Mouse (Mus musculus): ENCODE measurements around the gene 1810046K07Rik. TPM values are rescaled to one million over a fixed set of nuclear protein-coding genes. Genes with fewer than 3 reads are reported as not detected.
A peak's percentile ranks its signal among the peaks of the same experiment; 100 is the strongest.

Gene 1810046K07Rik
- polyA plus RNA-seq (2015; fragmentation: Nextera tagmentation; extraction: Ambion mirVana), result 0.50 and 0.72 TPM in 2 replicates

DNA sequence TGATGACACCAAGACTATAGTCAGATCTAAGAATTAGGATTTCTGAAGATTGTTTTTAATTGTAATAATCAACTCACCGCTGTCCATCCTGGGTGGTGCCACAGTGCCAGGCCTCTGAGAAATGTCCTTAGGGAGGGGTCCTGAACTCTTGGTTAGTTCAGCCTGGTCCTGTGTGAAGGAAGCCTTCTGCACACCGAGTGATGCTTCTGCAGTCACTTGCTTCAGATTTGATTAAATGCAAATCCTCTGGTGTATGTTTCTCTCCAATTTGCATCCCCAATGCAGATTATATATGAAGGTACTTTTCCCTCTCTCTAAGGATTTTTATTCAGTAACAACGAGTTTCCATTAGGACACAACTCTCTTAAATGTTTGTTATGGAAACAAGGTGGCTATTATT is at the start of gene 1810046K07Rik:
Gene 1810046K07Rik (minus strand): TSS at position 187 of the 400 bp plus-strand sequence.
- no peaks in the 10 kb centered on the region for H3K36me3 ChIP-seq
- H3K27me3 ChIP-seq (replicated peaks), result no peaks in the 10 kb centered on the region
- H3K9ac ChIP-seq, result no peak within 1 kb of the TSS
- no peaks in the 10 kb centered on the region for H3K9me3 ChIP-seq
- ATAC-seq (ENCODE audit: insufficient read depth, low FRiP score, low read depth), result no peak
- H3K4me2 ChIP-seq, result no peak within 1 kb of the TSS
- H3K4me1 ChIP-seq, result no peaks in the 10 kb centered on the region
- H3K4me3 ChIP-seq (replicated peaks), result no peak within 1 kb of the TSS
- 84% methylated on average over 3 of the region's 3 CpGs for WGBS
- no peak within 1 kb of the TSS for H3K27ac ChIP-seq

DNA sequence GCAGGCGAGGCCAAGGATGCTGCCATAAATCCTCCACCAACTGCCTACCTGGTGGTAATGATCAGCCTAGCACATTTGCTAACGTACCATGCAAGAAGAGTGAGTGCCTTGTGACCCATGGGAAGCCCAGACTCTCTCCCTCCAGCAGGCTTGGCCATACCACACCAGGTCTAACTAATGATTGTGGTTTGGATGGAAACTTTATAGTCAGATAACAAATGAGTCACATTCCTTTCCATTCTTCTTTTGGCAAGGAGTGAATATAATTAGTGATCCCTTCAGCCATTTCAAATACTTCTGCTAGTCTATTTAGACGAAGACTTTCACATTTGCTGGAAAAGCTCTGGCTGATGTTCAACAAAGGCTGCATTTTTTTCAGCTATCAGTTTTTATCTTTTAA is 40.8 kb upstream of the 1810046K07Rik start:
- Histone ChIP-seq H3K4me1 (no peaks in the 10 kb centered on the region), H3K9me3 (no peaks in the 10 kb centered on the region), H3K36me3 (no peaks in the 10 kb centered on the region), H3K4me2 (no peak overlapping the region), H3K4me3 (replicated peaks) (no peak overlapping the region), H3K27ac (no peak overlapping the region), H3K9ac (no peak overlapping the region), H3K27me3 (replicated peaks) (no peaks in the 10 kb centered on the region)
- 51% methylated on average over 3 of the region's 3 CpGs for WGBS
- no peak for ATAC-seq (ENCODE audit: insufficient read depth, low FRiP score, low read depth)

DNA sequence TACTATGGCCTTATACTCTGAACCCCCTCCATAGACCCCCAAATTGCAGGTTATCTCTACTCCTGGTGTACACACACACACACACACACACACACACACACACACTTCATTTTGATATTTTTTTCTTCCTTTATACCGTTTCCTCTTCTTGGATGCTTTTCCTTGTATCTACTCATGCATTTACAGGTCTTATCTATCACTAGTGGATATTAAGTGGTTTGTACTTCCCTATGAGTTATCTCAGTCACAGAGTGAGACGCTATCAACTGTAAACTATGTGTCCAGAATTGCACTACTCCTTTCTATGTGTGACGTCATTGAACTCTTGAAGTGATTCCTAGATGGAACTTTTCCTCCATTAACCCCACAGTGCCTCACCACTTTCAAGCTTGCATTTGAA is 38.4 kb upstream of the 1810046K07Rik start:
- WGBS, result 64% methylated on average over 3 of the region's 3 CpGs

DNA sequence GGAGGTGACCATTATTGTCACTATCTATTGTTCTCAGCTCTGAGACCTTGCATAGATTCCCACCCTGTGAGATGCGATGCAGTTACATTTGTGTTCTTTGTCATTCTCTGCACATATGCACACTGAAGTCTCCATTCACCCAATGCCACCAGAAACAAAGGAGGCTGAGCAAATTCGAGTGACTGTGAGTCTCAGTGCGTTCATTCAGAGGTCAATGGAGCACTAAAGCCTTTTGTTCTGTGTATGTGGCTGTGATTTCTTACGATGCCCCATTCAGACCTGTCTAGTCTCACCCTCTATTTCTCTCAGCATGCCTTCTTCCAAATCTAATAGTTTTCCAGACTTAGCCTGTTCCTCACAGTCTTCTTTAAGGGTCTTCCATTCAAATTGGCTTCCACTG is 35.3 kb upstream of the 1810046K07Rik start:
- Histone ChIP-seq H3K27ac (no peak overlapping the region), H3K27me3 (replicated peaks) (no peaks in the 10 kb centered on the region), H3K9ac (no peak overlapping the region), H3K9me3 (no peaks in the 10 kb centered on the region), H3K36me3 (no peaks in the 10 kb centered on the region), H3K4me1 (no peaks in the 10 kb centered on the region), H3K4me3 (replicated peaks) (no peak overlapping the region), H3K4me2 (no peak overlapping the region)
- no peak for ATAC-seq (ENCODE audit: insufficient read depth, low FRiP score, low read depth)
- WGBS, result 84% methylated on average over 4 of the region's 4 CpGs

More for the DNA sequence above, 38.4 kb upstream of the 1810046K07Rik start:
- H3K27ac ChIP-seq, result no peak overlapping the region
- H3K4me1 ChIP-seq, result no peaks in the 10 kb centered on the region
- no peaks in the 10 kb centered on the region for H3K36me3 ChIP-seq
- H3K4me3 ChIP-seq (replicated peaks), result no peak overlapping the region
- no peak overlapping the region for H3K4me2 ChIP-seq
- no peaks in the 10 kb centered on the region for H3K27me3 ChIP-seq (replicated peaks)
- H3K9ac ChIP-seq, result no peak overlapping the region
- H3K9me3 ChIP-seq, result no peaks in the 10 kb centered on the region
- no peak for ATAC-seq (ENCODE audit: insufficient read depth, low FRiP score, low read depth)

DNA sequence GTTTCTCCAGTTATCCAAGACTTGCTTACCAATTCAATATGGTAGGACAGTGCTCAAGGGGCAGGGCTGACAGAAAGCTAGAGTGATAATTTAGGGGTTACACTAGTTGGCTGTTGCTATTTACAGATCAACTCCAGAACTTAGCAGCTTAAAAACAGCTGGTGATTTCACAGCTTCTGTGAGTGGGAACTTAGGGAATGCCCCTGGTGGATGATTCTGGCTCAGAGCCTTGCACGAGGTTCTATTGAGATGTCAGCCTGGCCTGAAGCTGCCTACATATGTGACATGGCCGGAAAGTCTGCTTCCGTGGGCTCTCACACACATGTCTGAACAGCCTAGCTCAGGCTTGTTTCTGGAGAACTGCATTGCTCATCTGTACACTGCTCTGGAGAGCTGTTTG is 24.8 kb upstream of the 1810046K07Rik start:
- 71% methylated on average over 3 of the region's 3 CpGs for WGBS
- H3K4me2 ChIP-seq, result no peak overlapping the region
- no peaks in the 10 kb centered on the region for H3K4me1 ChIP-seq
- H3K9ac ChIP-seq, result no peak overlapping the region
- no peak overlapping the region for H3K4me3 ChIP-seq (replicated peaks)
- no peaks in the 10 kb centered on the region for H3K27me3 ChIP-seq (replicated peaks)
- no peak overlapping the region for H3K27ac ChIP-seq
- H3K9me3 ChIP-seq, result no peaks in the 10 kb centered on the region
- ATAC-seq (ENCODE audit: insufficient read depth, low FRiP score, low read depth), result no peak
- H3K36me3 ChIP-seq, result no peaks in the 10 kb centered on the region

DNA sequence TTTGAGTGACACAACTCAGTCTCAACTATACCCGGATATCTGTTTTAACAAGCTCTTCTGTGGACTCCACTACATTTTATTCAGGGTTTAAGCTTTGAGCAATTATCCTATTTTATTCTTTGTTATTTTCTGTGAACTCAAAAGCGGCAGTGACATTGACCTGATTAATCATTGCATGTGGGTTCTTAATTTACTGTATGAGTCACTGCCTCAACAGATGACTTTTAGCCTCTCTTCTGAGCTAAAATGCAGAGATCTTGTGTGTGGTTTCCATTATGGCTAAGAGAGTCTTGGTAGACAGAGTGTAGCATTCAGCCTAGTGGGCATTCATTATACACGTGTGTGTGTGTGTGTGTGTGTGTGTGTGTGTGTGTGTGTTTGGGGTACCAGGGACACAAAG is 24.2 kb upstream of the 1810046K07Rik start:
- Histone ChIP-seq H3K4me1 (no peaks in the 10 kb centered on the region), H3K9me3 (no peaks in the 10 kb centered on the region), H3K9ac (no peak overlapping the region), H3K4me2 (no peak overlapping the region), H3K27me3 (replicated peaks) (no peaks in the 10 kb centered on the region), H3K36me3 (no peaks in the 10 kb centered on the region), H3K4me3 (replicated peaks) (no peak overlapping the region), H3K27ac (no peak overlapping the region)
- ATAC-seq (ENCODE audit: insufficient read depth, low FRiP score, low read depth), result no peak
- WGBS, result 68% methylated on average over 3 of the region's 3 CpGs

DNA sequence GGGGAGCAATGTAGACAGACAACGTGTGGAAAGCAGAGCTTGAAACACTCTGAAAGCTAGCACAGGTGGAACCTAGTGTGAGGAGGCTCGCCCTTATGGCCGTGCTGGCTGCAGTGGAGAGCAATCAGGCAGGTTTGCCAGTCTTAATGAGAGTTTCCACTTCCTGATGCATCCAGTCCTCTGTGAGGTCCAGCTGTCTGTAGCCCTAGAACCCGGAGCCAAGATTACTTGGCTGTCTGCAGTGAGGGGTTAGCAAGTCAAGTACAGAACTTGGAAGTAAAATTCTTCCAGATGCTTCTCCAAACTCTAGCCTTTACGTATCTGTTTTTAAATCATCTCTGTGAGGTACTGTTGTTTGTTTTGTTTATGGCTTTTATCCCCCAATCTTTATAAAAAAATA is 20.7 kb upstream of the 1810046K07Rik start:
- H3K36me3 ChIP-seq, result no peaks in the 10 kb centered on the region
- no peak overlapping the region for H3K9ac ChIP-seq
- no peak overlapping the region for H3K4me3 ChIP-seq (replicated peaks)
- no peak for ATAC-seq (ENCODE audit: insufficient read depth, low FRiP score, low read depth)
- no peaks in the 10 kb centered on the region for H3K9me3 ChIP-seq
- no peak overlapping the region for H3K4me2 ChIP-seq
- H3K27me3 ChIP-seq (replicated peaks), result no peaks in the 10 kb centered on the region
- 67% methylated on average over 5 of the region's 5 CpGs for WGBS
- H3K27ac ChIP-seq, result no peak overlapping the region
- H3K4me1 ChIP-seq, result no peaks in the 10 kb centered on the region

DNA sequence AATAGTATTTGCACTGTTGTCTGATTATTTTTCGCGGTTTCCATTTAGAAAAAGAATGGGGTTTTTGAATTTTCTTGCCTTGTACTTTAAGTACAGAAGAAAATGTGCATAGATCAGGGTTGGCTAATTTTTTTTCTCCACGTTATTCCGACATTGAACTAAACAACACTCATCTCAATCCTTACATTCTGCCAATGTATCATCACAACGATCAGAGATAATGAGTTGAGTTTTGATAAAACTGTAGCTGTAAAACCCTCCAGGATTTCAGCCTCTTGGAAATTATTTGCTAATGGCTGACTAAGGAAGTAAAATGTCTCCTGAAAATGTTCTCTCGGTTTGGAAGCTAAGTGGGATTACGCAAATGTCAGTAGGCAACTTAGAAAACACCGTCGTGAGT is 17.1 kb upstream of the 1810046K07Rik start:
- H3K9me3 ChIP-seq, result no peaks in the 10 kb centered on the region
- no peaks in the 10 kb centered on the region for H3K36me3 ChIP-seq
- H3K4me3 ChIP-seq (replicated peaks), result no peak overlapping the region
- no peak overlapping the region for H3K27ac ChIP-seq
- H3K4me1 ChIP-seq, result no peaks in the 10 kb centered on the region
- H3K4me2 ChIP-seq, result no peak overlapping the region
- WGBS, result 80% methylated on average over 9 of the region's 9 CpGs
- H3K27me3 ChIP-seq (replicated peaks), result no peaks in the 10 kb centered on the region
- no peak for ATAC-seq (ENCODE audit: insufficient read depth, low FRiP score, low read depth)
- no peak overlapping the region for H3K9ac ChIP-seq

DNA sequence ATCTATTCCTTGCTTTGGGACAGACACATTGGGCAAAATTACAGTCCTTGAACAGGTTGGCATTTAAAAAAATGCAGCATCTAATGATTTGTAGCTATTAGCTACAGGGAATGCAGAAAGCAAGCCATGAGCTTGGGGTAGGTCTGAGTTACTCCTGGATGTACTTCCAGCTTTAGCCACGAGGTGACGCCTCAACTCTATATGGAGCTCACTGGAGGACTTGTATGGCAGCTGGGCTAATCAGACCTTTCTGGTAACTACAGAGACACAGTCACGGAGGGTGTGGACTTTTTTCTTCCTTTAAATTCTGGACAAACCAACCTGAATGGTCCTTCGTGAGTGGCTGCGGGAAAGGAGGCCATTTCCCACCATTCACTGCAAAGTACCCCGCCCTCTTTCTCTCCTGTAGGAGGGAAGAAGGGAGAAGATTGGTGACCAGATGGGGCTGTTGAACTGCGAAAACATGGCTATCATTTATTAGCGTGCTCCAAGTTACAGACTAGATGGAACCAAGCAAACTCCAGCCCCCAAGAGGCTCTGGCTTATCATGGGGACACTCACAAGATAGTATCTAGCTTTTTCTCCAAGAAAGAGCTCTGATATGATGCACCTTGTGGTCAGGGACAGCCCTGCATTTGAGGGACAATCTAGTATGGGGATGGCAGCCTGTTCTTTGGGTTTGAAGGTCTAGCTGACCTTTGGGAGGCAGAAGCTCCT is 6.7 kb upstream of the 1810046K07Rik start:
- Histone ChIP-seq H3K27me3 (replicated peaks) (no peaks in the 10 kb centered on the region), H3K36me3 (no peaks in the 10 kb centered on the region), H3K9ac (no peak overlapping the region), H3K4me1 (no peaks in the 10 kb centered on the region), H3K4me3 (replicated peaks) (no peak overlapping the region), H3K9me3 (no peaks in the 10 kb centered on the region), H3K4me2 (peak overlapping the region; percentile 37), H3K27ac (no peak overlapping the region)
- WGBS, result 27% methylated on average over 8 of the region's 8 CpGs
- ATAC-seq (ENCODE audit: insufficient read depth, low FRiP score, low read depth), result peak; percentile 66; the same call in 1 of the 2 replicates

DNA sequence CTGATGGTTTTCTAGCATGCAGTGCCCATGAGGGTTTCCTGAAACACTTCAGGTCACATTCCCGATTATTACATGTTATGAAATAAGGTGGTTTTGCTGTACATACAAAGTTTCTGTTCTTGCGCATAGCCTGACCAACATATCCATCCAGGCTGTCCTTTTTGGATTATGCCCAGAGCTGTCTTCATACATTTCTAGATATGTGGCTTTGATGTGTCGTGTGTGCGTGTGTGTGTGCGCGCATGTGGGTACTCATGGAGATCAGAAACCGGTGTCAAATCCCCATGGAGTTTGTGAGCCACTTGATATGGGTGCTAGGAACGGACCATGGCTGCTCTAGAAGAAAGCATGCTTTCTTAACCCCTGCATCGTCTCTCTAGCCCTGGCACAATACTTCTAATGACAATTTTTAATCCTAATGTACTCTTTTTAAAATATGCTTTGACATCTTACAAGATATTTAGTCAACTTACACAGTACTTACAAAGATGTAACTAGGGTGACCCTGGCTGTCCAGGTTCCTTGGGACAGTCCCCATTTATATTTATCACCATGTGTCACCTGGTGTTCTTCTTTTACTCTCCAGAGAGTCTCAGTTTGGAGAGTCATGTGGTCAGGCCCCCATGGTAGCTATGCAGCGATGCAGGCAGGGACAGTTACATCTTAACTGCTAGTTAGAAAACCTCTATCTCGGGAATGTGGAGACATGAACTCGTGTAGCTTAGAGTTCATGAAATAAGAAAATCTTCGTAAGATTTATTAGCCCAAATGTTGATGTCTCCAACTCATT is 2.9 kb upstream of the 1810046K07Rik start:
- no peak for ATAC-seq (ENCODE audit: insufficient read depth, low FRiP score, low read depth)
- Histone ChIP-seq H3K27ac (no peak overlapping the region), H3K4me3 (replicated peaks) (no peak overlapping the region), H3K9ac (no peak overlapping the region), H3K36me3 (no peaks in the 10 kb centered on the region), H3K4me1 (no peaks in the 10 kb centered on the region), H3K4me2 (no peak overlapping the region), H3K9me3 (no peaks in the 10 kb centered on the region), H3K27me3 (replicated peaks) (no peaks in the 10 kb centered on the region)
- 83% methylated on average over 13 of the region's 13 CpGs for WGBS

DNA sequence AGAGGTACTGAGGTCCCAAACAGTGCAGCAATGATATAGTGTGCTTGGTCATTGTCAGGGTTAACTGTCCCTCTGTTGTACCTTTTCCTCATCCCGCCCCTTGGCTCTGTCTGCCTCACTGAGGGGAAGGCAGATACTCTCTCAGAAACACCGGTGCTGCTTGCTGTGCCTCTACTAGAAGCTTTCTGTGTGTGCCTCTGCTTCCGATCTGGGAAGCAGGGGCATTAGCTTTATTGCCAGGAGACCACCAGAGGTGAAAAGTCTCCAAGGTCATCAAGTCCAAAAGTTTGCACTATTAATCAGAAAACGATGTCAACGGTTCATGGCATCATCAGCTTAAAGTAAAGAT is 1.2 kb downstream of the 1810046K07Rik start:
- H3K36me3 ChIP-seq, result no peaks in the 10 kb centered on the region
- H3K4me2 ChIP-seq, result no peak overlapping the region
- 81% methylated on average over 5 of the region's 5 CpGs for WGBS
- no peaks in the 10 kb centered on the region for H3K9me3 ChIP-seq
- no peaks in the 10 kb centered on the region for H3K4me1 ChIP-seq
- H3K27ac ChIP-seq, result no peak overlapping the region
- ATAC-seq (ENCODE audit: insufficient read depth, low FRiP score, low read depth), result no peak
- no peak overlapping the region for H3K9ac ChIP-seq
- no peak overlapping the region for H3K4me3 ChIP-seq (replicated peaks)
- no peaks in the 10 kb centered on the region for H3K27me3 ChIP-seq (replicated peaks)

Measured in stomach, embryonic 15.5 days (tissue).